Mouse (Mus musculus): ENCODE data around the gene Bfar. TPM values are rescaled to one million over a fixed set of nuclear protein-coding genes. Genes with fewer than 3 reads are reported as not detected.

The Bfar gene
- polyA plus RNA-seq, 1 experiment from 2014 or later, result 38.3 TPM

Other genes starting within 250 kb of the Bfar start
- gene Parn, start 3.7 kb upstream of the Bfar start, polyA plus RNA-seq (2015; fragmentation: Nextera tagmentation; extraction: Ambion mirVana), result 35.8 and 39.4 TPM in 2 replicates
- 3.4 and 4.1 TPM in 2 replicates for gene 3110001I22Rik, start 71 bp downstream of the Bfar start, polyA plus RNA-seq (2015; fragmentation: Nextera tagmentation; extraction: Ambion mirVana)
- gene Pla2g10, start 59.1 kb downstream of the Bfar start, polyA plus RNA-seq (2015; fragmentation: Nextera tagmentation; extraction: Ambion mirVana), result 8.5 and 8.7 TPM in 2 replicates
- gene Rrn3, start 108.8 kb downstream of the Bfar start, polyA plus RNA-seq (2015; fragmentation: Nextera tagmentation; extraction: Ambion mirVana), result 43.8 and 46.1 TPM in 2 replicates
- gene Ntan1, start 147.0 kb downstream of the Bfar start, polyA plus RNA-seq (2015; fragmentation: Nextera tagmentation; extraction: Ambion mirVana), result 143 and 148 TPM in 2 replicates
- gene Pdxdc1, start 231.3 kb downstream of the Bfar start, polyA plus RNA-seq (2015; fragmentation: Nextera tagmentation; extraction: Ambion mirVana), result 91.6 and 102 TPM in 2 replicates
- 17.3 and 20.3 TPM in 2 replicates for gene Mpv17l, start 231.3 kb downstream of the Bfar start, polyA plus RNA-seq (2015; fragmentation: Nextera tagmentation; extraction: Ambion mirVana)

All from intestine, embryonic 16.5 days (tissue).